Mouse (Mus musculus): ENCODE measurements around the gene Zfp113. TPM values are rescaled to one million over a fixed set of nuclear protein-coding genes. Genes with fewer than 3 reads are reported as not detected.
"Not testable (repeated sequence)": the region's sequence is repeated elsewhere in the genome, so short reads cannot be mapped to it uniquely, and the experiment has no call there.

Gene Zfp113
- total RNA-seq, 2 experiments from 2014 or later, result 7.3 to 10.9 TPM

DNA sequence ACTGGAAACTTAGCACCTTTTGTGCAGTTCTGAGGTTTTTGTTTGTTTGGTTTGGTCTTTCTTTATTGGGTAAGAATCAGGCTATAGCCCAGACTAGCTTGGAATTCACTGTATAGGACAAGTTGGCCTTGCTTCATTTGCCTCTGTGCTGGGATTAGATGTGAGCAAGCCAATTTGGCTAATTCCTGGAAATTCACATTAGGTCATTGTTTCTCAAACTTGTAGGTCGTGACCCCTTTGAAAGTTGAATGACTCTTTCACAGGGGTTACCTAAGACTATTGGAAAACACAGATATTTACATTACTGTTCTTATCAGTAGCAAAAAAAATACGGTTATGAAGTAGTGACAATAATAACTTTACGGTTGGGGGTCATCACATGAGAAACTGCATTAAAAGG, 1.2 kb downstream of the Zfp113 start:
- no peak for ATAC-seq (replicated peaks; ENCODE audit: low FRiP score, low TSS enrichment, poor library complexity, severe bottlenecking)

- no peak for ATAC-seq (replicated peaks; ENCODE audit: low FRiP score, low TSS enrichment, poor library complexity, severe bottlenecking)
Observed at GRCm38 (mm10) chr5:138138585-138138984, 17.0 kb downstream of the Zfp113 start.

DNA sequence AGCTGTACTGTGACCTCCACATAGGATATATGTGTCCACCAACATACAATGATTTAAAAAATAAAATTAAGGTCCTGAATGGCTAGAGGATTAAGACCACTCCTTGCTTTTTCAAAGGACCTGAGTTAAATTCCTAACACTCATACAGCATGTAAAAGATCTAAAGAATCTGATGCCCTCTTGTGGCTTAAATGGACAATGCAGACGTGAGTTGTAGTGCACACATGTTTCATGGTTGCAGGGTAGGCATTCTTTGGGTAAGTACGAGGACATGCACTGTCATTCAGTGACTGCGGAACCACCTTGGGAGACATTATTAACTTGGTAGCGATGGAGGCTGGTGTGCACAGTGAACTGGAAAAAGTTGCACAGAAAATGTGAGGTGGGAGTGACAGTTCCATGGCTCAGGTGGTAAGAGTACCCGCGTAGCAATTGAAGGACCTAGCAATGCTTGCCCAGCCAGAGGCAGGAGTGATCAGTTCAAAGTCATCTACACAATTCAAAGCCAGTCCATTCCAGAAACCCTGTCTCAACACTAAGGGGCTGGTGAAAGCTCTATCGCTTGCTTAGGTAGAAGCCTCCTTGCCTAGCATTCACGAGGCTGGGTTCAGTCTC, 17.5 kb downstream of the Zfp113 start:
- ATAC-seq (replicated peaks; ENCODE audit: low FRiP score, low TSS enrichment, poor library complexity, severe bottlenecking), result peak; percentile 81

DNA sequence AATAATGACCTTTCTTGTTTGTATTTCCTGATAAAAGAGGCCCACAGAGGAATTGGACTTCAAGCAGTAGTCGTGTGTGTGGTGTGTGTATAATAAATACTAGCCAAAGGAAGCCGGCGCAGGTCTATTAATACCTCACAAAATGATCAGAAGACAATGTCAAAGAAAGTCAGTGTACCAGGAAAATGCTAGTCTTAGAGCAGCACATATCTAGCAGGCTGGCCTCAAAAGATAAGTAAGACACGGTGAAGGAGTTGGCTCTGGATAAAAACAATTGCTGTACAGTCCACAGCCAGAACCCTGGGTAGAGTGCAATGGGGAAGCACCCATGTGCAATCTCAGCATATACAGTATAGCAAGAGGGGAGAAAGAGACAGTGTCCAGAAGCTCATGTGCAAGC, 18.3 kb downstream of the Zfp113 start:
- peak; percentile 89 for ATAC-seq (replicated peaks; ENCODE audit: low FRiP score, low TSS enrichment, poor library complexity, severe bottlenecking)

- ATAC-seq (replicated peaks; ENCODE audit: low FRiP score, low TSS enrichment, poor library complexity, severe bottlenecking), result no peak
Observed at GRCm38 (mm10) chr5:138132425-138133064, 23.0 kb downstream of the Zfp113 start.

DNA sequence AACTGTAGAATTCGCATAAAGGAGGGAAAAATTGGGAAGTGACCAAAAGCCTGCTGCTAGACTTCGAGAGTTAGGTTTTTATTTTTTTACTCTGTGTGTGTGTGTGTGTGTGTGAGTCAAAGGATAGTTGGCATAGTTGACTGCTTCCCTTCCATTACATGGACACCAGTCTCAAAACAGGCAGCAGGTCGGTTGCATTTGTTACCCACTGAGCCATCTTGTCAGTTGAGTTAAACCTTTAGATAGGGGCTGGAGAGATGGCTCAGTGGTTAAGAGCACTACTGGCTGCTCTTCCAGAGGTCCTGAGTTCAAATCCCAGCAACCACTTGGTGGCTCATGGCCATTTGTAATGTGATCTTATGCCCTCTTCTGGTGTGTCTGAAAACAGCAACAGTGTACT, 37.5 kb downstream of the Zfp113 start:
- no peak for ATAC-seq (replicated peaks; ENCODE audit: low FRiP score, low TSS enrichment, poor library complexity, severe bottlenecking)

GRCm38 (mm10) chr5:138117199-138118015, 38.1 kb downstream of the Zfp113 start:
- ATAC-seq (replicated peaks; ENCODE audit: low FRiP score, low TSS enrichment, poor library complexity, severe bottlenecking), result peak; percentile 62

DNA sequence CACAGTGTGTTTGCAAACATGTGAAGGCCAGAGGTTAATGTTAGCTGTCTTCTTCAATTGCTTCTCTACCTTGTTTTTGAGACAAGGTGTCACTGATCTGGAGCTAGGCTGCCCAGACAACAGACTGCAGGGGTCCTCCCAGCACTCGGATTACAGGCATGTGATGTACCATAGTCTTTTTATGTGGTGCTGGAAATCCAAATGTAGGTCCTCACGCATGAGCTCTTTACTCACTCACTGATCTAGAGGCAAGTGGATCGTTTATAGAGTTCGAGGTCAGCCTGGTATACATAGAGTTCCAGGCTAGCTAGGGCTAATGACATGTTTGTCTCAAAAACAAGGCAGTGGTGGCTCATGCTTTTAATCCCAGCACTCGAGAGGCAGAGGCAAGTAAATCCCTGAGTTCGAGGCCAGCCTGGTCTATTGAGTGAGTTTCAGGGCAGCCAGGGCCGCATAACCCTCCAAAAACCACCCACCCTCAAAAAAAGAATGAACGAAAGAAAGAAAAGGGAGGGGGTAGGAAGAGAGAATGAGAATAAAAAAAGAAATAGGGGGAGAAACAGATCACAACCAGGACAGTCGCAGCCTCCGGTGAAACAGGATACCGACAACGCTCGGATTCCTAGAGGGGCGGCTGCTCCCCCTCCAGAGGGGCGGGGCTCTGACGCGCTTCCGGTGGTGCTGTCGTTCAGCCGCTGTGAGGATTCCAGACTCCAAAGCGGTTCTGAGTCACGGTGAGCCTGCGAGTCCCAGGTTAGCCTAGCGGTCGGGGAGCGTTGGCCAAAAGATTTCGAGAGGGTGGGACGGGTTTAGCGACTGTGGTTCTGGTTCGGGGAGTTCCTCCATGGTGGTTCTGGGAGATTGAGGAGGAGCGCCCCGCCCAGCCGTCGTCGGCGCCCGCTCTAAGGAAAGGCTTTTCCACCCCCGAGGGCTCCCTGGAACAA, 39.0 kb downstream of the Zfp113 start, which contains the start of gene Zscan21:
Gene Zscan21, plus strand, starts transcription at position 649 of the 944 bp plus-strand sequence.
- peak; percentile 100 for ATAC-seq (replicated peaks; ENCODE audit: low FRiP score, low TSS enrichment, poor library complexity, severe bottlenecking)

DNA sequence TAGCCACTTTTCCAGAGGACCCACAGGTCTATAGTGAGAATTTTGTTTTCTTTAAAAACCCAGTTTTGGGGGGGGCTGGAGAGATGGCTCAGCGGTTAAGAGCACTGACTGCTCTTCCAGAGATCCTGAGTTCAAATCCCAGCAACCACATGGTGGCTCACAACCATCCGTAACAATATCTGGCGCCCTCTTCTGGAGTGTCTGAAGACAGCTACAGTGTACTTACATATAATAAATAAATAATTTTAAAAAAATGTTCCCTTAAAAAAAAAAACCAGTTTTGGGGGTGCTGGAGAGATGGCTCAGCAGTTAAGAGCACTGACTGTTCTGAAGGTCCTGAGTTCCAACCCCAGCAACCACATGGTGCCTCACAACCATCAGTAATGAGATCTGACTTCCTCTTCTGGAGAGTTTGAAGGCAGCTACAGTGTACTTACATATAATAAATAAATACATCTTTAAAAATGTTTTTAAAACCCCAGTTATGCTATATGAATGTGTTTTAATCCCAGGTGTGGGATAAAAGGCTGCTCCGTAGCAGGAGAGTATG, 45.6 kb downstream of the Zfp113 start:
- not testable (repeated sequence) for ATAC-seq (replicated peaks; ENCODE audit: low FRiP score, low TSS enrichment, poor library complexity, severe bottlenecking)

DNA sequence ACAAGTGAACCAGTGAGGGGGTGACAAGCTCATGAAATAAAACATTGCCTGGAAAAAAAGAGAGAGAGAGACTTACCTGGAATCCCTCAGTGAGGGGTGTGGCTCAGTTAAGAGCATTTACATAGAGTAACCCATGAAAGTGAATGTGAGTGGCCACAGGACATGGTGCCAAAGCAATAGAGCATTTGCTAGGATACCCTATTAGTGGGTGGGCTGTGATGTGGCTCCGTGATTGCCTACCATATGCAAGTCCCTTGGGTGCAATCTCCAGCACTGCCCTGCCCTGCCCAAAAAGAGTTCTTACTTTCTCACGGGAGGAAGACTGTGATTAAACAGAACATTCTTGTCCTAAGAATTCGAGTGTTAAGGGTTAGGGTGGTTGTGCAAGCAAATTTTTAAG, 48.4 kb downstream of the Zfp113 start:
- no peak for ATAC-seq (replicated peaks; ENCODE audit: low FRiP score, low TSS enrichment, poor library complexity, severe bottlenecking)

GRCm38 (mm10) chr5:138104976-138105375, 50.6 kb downstream of the Zfp113 start:
- ATAC-seq (replicated peaks; ENCODE audit: low FRiP score, low TSS enrichment, poor library complexity, severe bottlenecking), result no peak

- no peak for ATAC-seq (replicated peaks; ENCODE audit: low FRiP score, low TSS enrichment, poor library complexity, severe bottlenecking)
Observed at GRCm38 (mm10) chr5:138094474-138094873, 61.1 kb downstream of the Zfp113 start.

GRCm38 (mm10) chr5:138092771-138093170, 62.8 kb downstream of the Zfp113 start:
- no peak for ATAC-seq (replicated peaks; ENCODE audit: low FRiP score, low TSS enrichment, poor library complexity, severe bottlenecking)

- no peak for ATAC-seq (replicated peaks; ENCODE audit: low FRiP score, low TSS enrichment, poor library complexity, severe bottlenecking)
Observed at GRCm38 (mm10) chr5:138090737-138091136, 64.8 kb downstream of the Zfp113 start.

DNA sequence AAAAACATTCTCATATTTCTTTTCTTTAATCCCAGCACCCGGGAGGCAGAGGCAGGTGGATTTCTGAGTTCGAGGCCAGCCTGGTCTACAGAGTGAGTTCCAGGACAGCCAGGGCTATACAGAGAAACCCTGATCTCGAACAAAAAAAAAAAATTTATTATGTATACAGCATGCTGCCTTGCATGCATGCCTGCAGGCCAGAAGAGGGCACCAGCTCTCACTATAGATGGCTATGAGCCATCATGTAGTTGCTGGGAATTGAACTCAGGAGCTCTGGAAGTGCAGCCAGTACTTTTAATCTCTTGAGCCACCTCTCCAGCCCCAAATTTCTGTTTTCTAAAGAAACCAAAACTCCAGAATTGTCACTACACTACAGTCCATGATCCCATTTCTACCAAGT, 65.3 kb downstream of the Zfp113 start:
- ATAC-seq (replicated peaks; ENCODE audit: low FRiP score, low TSS enrichment, poor library complexity, severe bottlenecking), result no peak

All from megakaryocyte-erythroid progenitor cell, adult 5-6 weeks (primary cell).